Mouse (Mus musculus): ENCODE measurements at regions not wholly inside any gene's neighbourhood (a gene's known extent, or its start where the extent isn't known, plus 50 kb on each side); places are given as distances from the start of the nearest gene placed in this dataset.

GRCm38 (mm10) chr1:78761061-78761515, 55.5 kb upstream of the Kcne4 start:
- Histone ChIP-seq H3K27me3 (ENCODE audit: control insufficient read depth, insufficient read depth, low read length) (no peaks in the 10 kb centered on the region), H3K27ac (ENCODE audit: low read depth, low read length) (0 out of 2 replicates have a peak overlapping the region, but pooled peaks have one; percentile 39), H3K4me2 (replicated peaks; ENCODE audit: low read depth, low read length) (no peak overlapping the region), H3K4me3 (ENCODE audit: low read depth, low read length) (no peak overlapping the region), H3K9ac (ENCODE audit: low read depth, low read length) (no peak overlapping the region), H3K9me3 (ENCODE audit: control insufficient read depth, low read length) (no peaks in the 10 kb centered on the region), H3K4me1 (replicated peaks; ENCODE audit: control insufficient read depth, insufficient read depth, low read length) (peaks cover 3% of the 10 kb centered on the region; the same call in 1 of the 2 replicates), H3K36me3 (ENCODE audit: control insufficient read depth, insufficient read depth, low read length) (no peaks in the 10 kb centered on the region)
- ATAC-seq (ENCODE audit: low FRiP score) (peak; percentile 97), DNase-seq (ENCODE audit: low spot score) (peak; percentile 44)
- 38% methylated on average over 3 of the region's 3 CpGs for WGBS
